Mouse (Mus musculus): Measurements from ENCODE around the gene Gsta3. TPM values are rescaled to one million over a fixed set of nuclear protein-coding genes. Genes with fewer than 3 reads are reported as not detected.

Gsta3 gene
- polyA plus RNA-seq, 1 experiment from 2014 or later = 71.7 TPM

DNA sequence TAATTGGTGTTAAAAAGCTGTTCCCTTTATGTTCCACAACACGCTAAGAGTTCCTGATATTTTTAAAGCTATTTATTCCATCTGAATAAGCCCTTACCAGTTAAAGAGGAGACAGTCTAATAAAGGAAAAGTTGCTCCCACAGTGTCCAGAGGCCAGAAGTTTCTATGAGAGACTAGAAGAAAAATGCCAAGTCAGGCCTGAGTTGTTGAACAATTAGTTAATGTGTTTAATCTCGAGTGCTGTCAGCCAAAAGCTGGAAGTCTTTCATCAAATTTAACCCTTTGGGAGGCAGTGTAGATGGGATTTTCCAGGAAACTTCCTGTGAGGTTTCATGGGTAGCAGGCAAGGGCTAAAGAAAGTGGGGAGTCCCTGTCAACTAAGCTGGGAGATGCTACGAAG is 59.4 kb downstream of the Gsta3 start:
- DNase-seq (ENCODE audit: low spot score) = no peak
- Histone ChIP-seq H3K4me1 (replicated peaks; ENCODE audit: control insufficient read depth, insufficient read depth) (no peaks in the 10 kb centered on the region), H3K4me3 (ENCODE audit: low read depth, low read length) (no peak overlapping the region), H3K27ac (replicated peaks) (no peak overlapping the region), H3K9me3 (ENCODE audit: control insufficient read depth, low read length) (no peaks in the 10 kb centered on the region), H3K9ac (ENCODE audit: low read length) (no peak overlapping the region), H3K27me3 (ENCODE audit: control insufficient read depth, insufficient read depth, low read length) (no peaks in the 10 kb centered on the region), H3K4me2 (replicated peaks; ENCODE audit: low read depth) (no peak overlapping the region), H3K36me3 (ENCODE audit: control insufficient read depth, insufficient read depth, low read length) (no peaks in the 10 kb centered on the region)
- WGBS = 55% methylated on average over 3 of the region's 3 CpGs
- TF ChIP-seq CTCF (IDR thresholded peaks at IDR 0.05; ENCODE audit: low read depth) = no peak
- TF ChIP-seq EP300 (optimal IDR thresholded peaks at IDR 0.05) = no peak
- ATAC-seq (ENCODE audit: low FRiP score, low TSS enrichment) = no peak

DNA sequence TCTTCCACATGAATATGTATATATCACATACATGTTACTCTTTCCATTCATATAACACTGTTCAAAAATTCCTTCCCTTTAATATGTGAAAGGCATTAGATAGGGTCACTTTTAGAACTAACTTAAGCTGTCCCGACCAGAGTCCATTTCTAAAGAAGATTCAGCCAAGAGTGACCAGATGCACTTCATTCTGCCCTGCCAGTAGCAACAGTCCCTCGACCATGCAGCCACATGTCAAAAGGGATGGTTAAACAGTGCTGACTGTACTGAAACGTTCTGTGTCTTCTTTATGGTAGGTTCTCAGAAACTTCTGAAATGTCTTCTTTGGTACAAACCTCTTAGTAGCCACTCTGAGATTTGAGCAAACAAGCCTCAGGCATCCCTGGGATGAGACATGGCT is 61.3 kb downstream of the Gsta3 start:
- TF ChIP-seq CTCF (IDR thresholded peaks at IDR 0.05; ENCODE audit: low read depth) = no peak
- TF ChIP-seq EP300 (optimal IDR thresholded peaks at IDR 0.05) = no peak
- WGBS = 68% methylated on average over 3 of the region's 3 CpGs
- Histone ChIP-seq H3K4me1 (replicated peaks; ENCODE audit: control insufficient read depth, insufficient read depth) (no peaks in the 10 kb centered on the region), H3K27ac (replicated peaks) (no peak overlapping the region), H3K36me3 (ENCODE audit: control insufficient read depth, insufficient read depth, low read length) (no peaks in the 10 kb centered on the region), H3K4me2 (replicated peaks; ENCODE audit: low read depth) (no peak overlapping the region), H3K9me3 (ENCODE audit: control insufficient read depth, low read length) (no peaks in the 10 kb centered on the region), H3K9ac (ENCODE audit: low read length) (no peak overlapping the region), H3K4me3 (ENCODE audit: low read depth, low read length) (no peak overlapping the region), H3K27me3 (ENCODE audit: control insufficient read depth, insufficient read depth, low read length) (no peaks in the 10 kb centered on the region)
- DNase-seq (ENCODE audit: low spot score) (no peak), ATAC-seq (ENCODE audit: low FRiP score, low TSS enrichment) (no peak)

DNA sequence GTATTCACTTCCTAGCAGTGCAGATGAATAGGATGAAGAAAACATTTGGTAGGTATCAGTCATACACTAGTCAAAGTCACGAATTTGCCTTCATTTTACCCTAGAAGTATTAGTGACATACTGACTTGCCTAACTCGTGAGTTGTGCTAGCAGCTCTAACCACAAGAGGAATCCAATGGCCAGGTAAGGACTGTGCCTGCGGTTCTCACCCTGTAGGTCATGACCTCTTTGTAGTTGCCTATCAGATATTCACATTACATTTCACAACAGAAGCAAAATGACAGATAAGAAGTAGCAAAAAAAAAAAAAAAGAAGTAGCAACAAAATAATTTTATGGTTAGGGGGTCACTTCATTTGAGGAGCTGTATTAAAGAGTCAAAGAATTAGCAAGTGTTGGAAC is 63.8 kb downstream of the Gsta3 start:
- Histone ChIP-seq H3K4me1 (replicated peaks; ENCODE audit: control insufficient read depth, insufficient read depth) (no peaks in the 10 kb centered on the region), H3K4me3 (ENCODE audit: low read depth, low read length) (no peak overlapping the region), H3K36me3 (ENCODE audit: control insufficient read depth, insufficient read depth, low read length) (no peaks in the 10 kb centered on the region), H3K27ac (replicated peaks) (no peak overlapping the region), H3K4me2 (replicated peaks; ENCODE audit: low read depth) (no peak overlapping the region), H3K9ac (ENCODE audit: low read length) (no peak overlapping the region), H3K27me3 (ENCODE audit: control insufficient read depth, insufficient read depth, low read length) (no peaks in the 10 kb centered on the region), H3K9me3 (ENCODE audit: control insufficient read depth, low read length) (no peaks in the 10 kb centered on the region)
- ATAC-seq (ENCODE audit: low FRiP score, low TSS enrichment) = no peak
- no peak for DNase-seq (ENCODE audit: low spot score)
- 74% methylated on average over 3 of the region's 3 CpGs for WGBS
- no peak for TF ChIP-seq EP300 (optimal IDR thresholded peaks at IDR 0.05)
- TF ChIP-seq CTCF (IDR thresholded peaks at IDR 0.05; ENCODE audit: low read depth) = no peak

DNA sequence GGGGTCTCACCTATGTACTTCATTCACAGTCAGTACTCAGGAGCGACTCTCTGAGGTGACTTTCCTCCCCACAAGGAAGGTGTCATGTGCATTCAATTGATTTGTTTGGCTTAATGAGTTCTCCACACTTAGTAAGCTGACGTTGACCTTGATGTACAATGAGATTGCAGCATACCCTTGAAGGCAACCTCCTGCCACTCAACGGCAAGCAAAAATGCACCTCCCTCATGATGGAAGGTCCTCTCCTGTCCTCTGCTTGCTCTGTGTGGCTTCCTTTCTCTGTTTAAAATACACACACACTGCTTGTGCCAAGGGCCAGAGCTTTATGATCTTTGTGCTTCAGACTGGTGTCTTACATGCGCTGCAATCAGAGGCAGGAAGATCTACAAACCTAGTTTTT is 64.3 kb downstream of the Gsta3 start:
- H3K27ac ChIP-seq (replicated peaks) = no peak overlapping the region
- 83% methylated on average over 4 of the region's 4 CpGs for WGBS
- ATAC-seq (ENCODE audit: low FRiP score, low TSS enrichment) (no peak), DNase-seq (ENCODE audit: low spot score) (no peak)
- no peak overlapping the region for H3K4me2 ChIP-seq (replicated peaks; ENCODE audit: low read depth)
- H3K36me3 ChIP-seq (ENCODE audit: control insufficient read depth, insufficient read depth, low read length) = no peaks in the 10 kb centered on the region
- no peak overlapping the region for H3K4me3 ChIP-seq (ENCODE audit: low read depth, low read length)
- no peak overlapping the region for H3K9ac ChIP-seq (ENCODE audit: low read length)
- no peaks in the 10 kb centered on the region for H3K27me3 ChIP-seq (ENCODE audit: control insufficient read depth, insufficient read depth, low read length)
- TF ChIP-seq CTCF (IDR thresholded peaks at IDR 0.05; ENCODE audit: low read depth) (no peak), EP300 (optimal IDR thresholded peaks at IDR 0.05) (no peak)
- no peaks in the 10 kb centered on the region for H3K9me3 ChIP-seq (ENCODE audit: control insufficient read depth, low read length)
- no peaks in the 10 kb centered on the region for H3K4me1 ChIP-seq (replicated peaks; ENCODE audit: control insufficient read depth, insufficient read depth)

DNA sequence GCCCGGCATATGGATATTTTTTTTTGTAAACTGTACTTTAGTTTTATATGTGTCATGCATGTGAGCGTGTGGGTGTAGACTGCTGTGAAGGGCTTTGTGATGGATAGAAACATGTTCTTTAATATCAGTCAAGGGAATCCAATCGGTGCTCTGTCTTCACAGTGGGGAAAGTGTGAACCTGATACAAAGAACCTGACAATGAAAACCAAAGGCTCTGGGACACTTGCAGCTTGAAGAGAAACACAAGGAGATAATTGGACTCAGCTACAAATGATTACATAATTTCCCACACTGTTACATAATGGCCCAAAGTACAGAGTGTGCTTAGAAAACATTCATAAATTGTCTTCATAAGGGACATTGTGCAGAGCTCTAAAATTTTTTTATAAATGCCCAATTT is 65.1 kb downstream of the Gsta3 start:
- TF ChIP-seq EP300 (optimal IDR thresholded peaks at IDR 0.05) (no peak), CTCF (IDR thresholded peaks at IDR 0.05; ENCODE audit: low read depth) (no peak)
- WGBS = 91% methylated on average over 3 of the region's 3 CpGs

DNA sequence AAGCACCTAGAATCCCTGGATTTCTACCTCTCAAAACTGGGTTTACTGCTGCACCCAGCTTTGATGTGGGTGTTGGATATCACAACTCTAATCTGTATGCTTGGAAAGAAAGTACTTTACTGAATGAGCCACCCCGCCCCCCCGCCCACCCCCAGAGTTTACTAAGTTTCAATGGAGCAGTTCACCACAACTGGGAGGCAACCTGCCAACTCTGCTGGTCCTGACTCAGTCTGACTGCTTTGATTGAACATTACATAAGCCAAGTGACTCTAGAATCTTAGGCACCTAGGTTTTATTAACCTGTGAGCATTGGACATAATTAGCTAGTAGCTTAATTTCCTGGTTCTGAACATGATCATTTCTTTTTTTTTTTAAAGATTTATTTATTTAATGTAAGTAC is 73.9 kb downstream of the Gsta3 start:
- no peak overlapping the region for H3K9ac ChIP-seq (ENCODE audit: low read length)
- TF ChIP-seq CTCF (IDR thresholded peaks at IDR 0.05; ENCODE audit: low read depth) = no peak
- no peak for TF ChIP-seq EP300 (optimal IDR thresholded peaks at IDR 0.05)
- DNase-seq (ENCODE audit: low spot score) (peak; percentile 22), ATAC-seq (ENCODE audit: low FRiP score, low TSS enrichment) (no peak)
- 79% methylated on average over 2 of the region's 2 CpGs for WGBS
- no peak overlapping the region for H3K4me2 ChIP-seq (replicated peaks; ENCODE audit: low read depth)
- no peaks in the 10 kb centered on the region for H3K4me1 ChIP-seq (replicated peaks; ENCODE audit: control insufficient read depth, insufficient read depth)
- H3K36me3 ChIP-seq (ENCODE audit: control insufficient read depth, insufficient read depth, low read length) = no peaks in the 10 kb centered on the region
- no peaks in the 10 kb centered on the region for H3K9me3 ChIP-seq (ENCODE audit: control insufficient read depth, low read length)
- no peak overlapping the region for H3K27ac ChIP-seq (replicated peaks)
- no peaks in the 10 kb centered on the region for H3K27me3 ChIP-seq (ENCODE audit: control insufficient read depth, insufficient read depth, low read length)
- H3K4me3 ChIP-seq (ENCODE audit: low read depth, low read length) = no peak overlapping the region

More for the DNA sequence above, 65.1 kb downstream of the Gsta3 start:
- H3K9ac ChIP-seq (ENCODE audit: low read length) = no peak overlapping the region
- H3K4me1 ChIP-seq (replicated peaks; ENCODE audit: control insufficient read depth, insufficient read depth) = no peaks in the 10 kb centered on the region
- H3K4me3 ChIP-seq (ENCODE audit: low read depth, low read length) = no peak overlapping the region
- no peak for DNase-seq (ENCODE audit: low spot score)
- no peaks in the 10 kb centered on the region for H3K27me3 ChIP-seq (ENCODE audit: control insufficient read depth, insufficient read depth, low read length)
- H3K4me2 ChIP-seq (replicated peaks; ENCODE audit: low read depth) = no peak overlapping the region
- no peak for ATAC-seq (ENCODE audit: low FRiP score, low TSS enrichment)
- no peaks in the 10 kb centered on the region for H3K9me3 ChIP-seq (ENCODE audit: control insufficient read depth, low read length)
- H3K27ac ChIP-seq (replicated peaks) = no peak overlapping the region
- H3K36me3 ChIP-seq (ENCODE audit: control insufficient read depth, insufficient read depth, low read length) = no peaks in the 10 kb centered on the region

Other genes with a start within 250 kb of the Gsta3 start
- 2.6 and 3.6 TPM in 2 replicates for gene Tram2, start 161.4 kb upstream of the Gsta3 start, polyA plus RNA-seq (2015; fragmentation: Nextera tagmentation; extraction: Ambion mirVana)
- 9.9 and 10.9 TPM in 2 replicates for gene Tmem14a, start 22.0 kb upstream of the Gsta3 start, polyA plus RNA-seq (2015; fragmentation: Nextera tagmentation; extraction: Ambion mirVana)
- gene Khdc1a, start 109.1 kb downstream of the Gsta3 start, polyA plus RNA-seq (2015; fragmentation: Nextera tagmentation; extraction: Ambion mirVana) = 0.05 and 0.12 TPM in 2 replicates
- not detected in 2 replicates for gene Khdc1c, start 127.7 kb downstream of the Gsta3 start, polyA plus RNA-seq (2015; fragmentation: Nextera tagmentation; extraction: Ambion mirVana)
- gene Khdc1b, start 143.0 kb downstream of the Gsta3 start, polyA plus RNA-seq (2015; fragmentation: Nextera tagmentation; extraction: Ambion mirVana) = 0.04 TPM in 2 replicates

Data from stomach, postnatal 0 days (tissue).